Mouse (Mus musculus) right cerebral cortex, adult 18-20 months (tissue): ENCODE results near the gene Cdh4.
A peak's percentile ranks its signal among the peaks of the same experiment; 100 is the strongest.

Source experiments
- DNase-seq: peaks from one replicate; pipeline ENCODE4 v3.0.0; 2022; ENCODE audit warnings: mixed read lengths

Cdh4 gene

GRCm38 (mm10) chr2:179802411-179802810 is 360.2 kb downstream of the Cdh4 start:
- DNase-seq: no peak

GRCm38 (mm10) chr2:179811086-179811485 is 368.9 kb downstream of the Cdh4 start:
- DNase-seq: no peak

- no peak for DNase-seq
Measured at GRCm38 (mm10) chr2:179813035-179813827, 371.0 kb downstream of the Cdh4 start.

- peak; percentile 74 for DNase-seq
Measured at GRCm38 (mm10) chr2:179824776-179825326, 382.6 kb downstream of the Cdh4 start.

GRCm38 (mm10) chr2:179828968-179829367 is 386.7 kb downstream of the Cdh4 start:
- no peak for DNase-seq

- no peak for DNase-seq
Measured at GRCm38 (mm10) chr2:179829972-179830371, 387.7 kb downstream of the Cdh4 start.

GRCm38 (mm10) chr2:179834892-179835291 is 392.7 kb downstream of the Cdh4 start:
- no peak for DNase-seq

- no peak for DNase-seq
Measured at GRCm38 (mm10) chr2:179835570-179835969, 393.3 kb downstream of the Cdh4 start.

- peak; percentile 81 for DNase-seq
Measured at GRCm38 (mm10) chr2:179837186-179837585, 395.0 kb downstream of the Cdh4 start.

- no peak for DNase-seq
Measured at GRCm38 (mm10) chr2:179838036-179838435, 395.8 kb downstream of the Cdh4 start.

GRCm38 (mm10) chr2:179842610-179843389 is 400.6 kb downstream of the Cdh4 start:
- no peak for DNase-seq

GRCm38 (mm10) chr2:179849732-179850131 is 407.5 kb downstream of the Cdh4 start:
- DNase-seq: no peak

- DNase-seq: no peak
Measured at GRCm38 (mm10) chr2:179852169-179852568, 409.9 kb downstream of the Cdh4 start.

- peak; percentile 80 for DNase-seq
Measured at GRCm38 (mm10) chr2:179852862-179853261, 410.6 kb downstream of the Cdh4 start.

- no peak for DNase-seq
Measured at GRCm38 (mm10) chr2:179853892-179854291, 411.7 kb downstream of the Cdh4 start.

- DNase-seq: peak; percentile 34
Measured at GRCm38 (mm10) chr2:179857086-179857485, 414.9 kb downstream of the Cdh4 start.

GRCm38 (mm10) chr2:179862676-179863075 is 420.4 kb downstream of the Cdh4 start:
- DNase-seq: no peak

GRCm38 (mm10) chr2:179863266-179863665 is 421.0 kb downstream of the Cdh4 start:
- no peak for DNase-seq

- DNase-seq: no peak
Measured at GRCm38 (mm10) chr2:179865097-179865496, 422.9 kb downstream of the Cdh4 start.

GRCm38 (mm10) chr2:179867669-179868068 is 425.4 kb downstream of the Cdh4 start:
- no peak for DNase-seq

- DNase-seq: peak; percentile 57
Measured at GRCm38 (mm10) chr2:179869871-179870270, 427.6 kb downstream of the Cdh4 start.

- DNase-seq: peak; percentile 32
Measured at GRCm38 (mm10) chr2:179872724-179873123, 430.5 kb downstream of the Cdh4 start.

- DNase-seq: peak; percentile 34
Measured at GRCm38 (mm10) chr2:179873315-179873714, 431.1 kb downstream of the Cdh4 start.

- peak; percentile 54 for DNase-seq
Measured at GRCm38 (mm10) chr2:179875147-179875546, 432.9 kb downstream of the Cdh4 start.
